Mouse (Mus musculus) ES-E14 (cell line): ENCODE results near the gene Plekhg1.

ENCODE experiments used
- CHD2 ChIP-seq: IDR thresholded peaks from 2 replicates; pipeline ENCODE4 v1.6.1; 2014; ENCODE audit warnings: mild to moderate bottlenecking, low read depth, low read length, inconsistent platforms
- HCFC1 ChIP-seq: IDR thresholded peaks from 2 replicates; pipeline ENCODE4 v1.6.1; 2012; ENCODE audit warnings: low read length, inconsistent platforms, borderline replicate concordance; ENCODE audit not compliant: insufficient read depth
- MAFK ChIP-seq: IDR thresholded peaks from 2 replicates; pipeline ENCODE4 v1.6.1; 2014; ENCODE audit warnings: mild to moderate bottlenecking, low read depth, low read length, inconsistent platforms; ENCODE audit not compliant: insufficient read depth
- ZC3H11A ChIP-seq: IDR thresholded peaks from 2 replicates; pipeline ENCODE4 v1.6.1; 2012; ENCODE audit warnings: low read depth, mild to moderate bottlenecking, inconsistent platforms, low read length, borderline replicate concordance
- ZNF384 ChIP-seq: IDR thresholded peaks from 2 replicates; pipeline ENCODE4 v1.6.1; 2012; ENCODE audit warnings: low read depth, low read length, inconsistent platforms

GRCm38 (mm10) chr10:3696727-3697348, 43.3 kb upstream of the Plekhg1 start:
- TF ChIP-seq CHD2 (no peak), ZNF384 (no peak), HCFC1 (no peak), MAFK (no peak), ZC3H11A (no peak)
